Mouse (Mus musculus) lung, postnatal 0 days (tissue): ENCODE results near the gene Enah. TPM values are rescaled to one million over a fixed set of nuclear protein-coding genes. Genes with fewer than 3 reads are reported as not detected.
A peak's percentile ranks its signal among the peaks of the same experiment; 100 is the strongest.

Experiments used
- ATAC-seq: fragments of 200-750 bp; cut with Nextera tagmentation; 2 replicates; pipeline ENCODE4 v1.8.0; 2017; ENCODE audit warnings: moderate library complexity
- DNase-seq: peaks from one replicate; pipeline ENCODE4 v3.0.0-alpha.2; 2016; ENCODE audit warnings: low spot score
- H3K27ac ChIP-seq: fragments of 300-500 bp; sonication (generic); 2 replicates; pipeline ENCODE4 v1.5.1; 2014; ENCODE audit warnings: antibody characterized with exemption, mild to moderate bottlenecking, low read length, mixed read lengths
- H3K27me3 ChIP-seq: fragments of 300-500 bp; sonication (generic); replicated peaks from 2 replicates; pipeline ENCODE4 v1.6.1; 2014; ENCODE audit warnings: low read length, mixed read lengths; ENCODE audit not compliant: insufficient read depth
- H3K36me3 ChIP-seq: fragments of 300-500 bp; sonication (generic); 2 replicates; pipeline ENCODE4 v1.6.1; 2014; ENCODE audit warnings: low read length, mixed read lengths; ENCODE audit not compliant: insufficient read depth
- H3K4me1 ChIP-seq: fragments of 300-500 bp; sonication (generic); 2 replicates; pipeline ENCODE4 v1.6.1; 2014; ENCODE audit warnings: antibody characterized with exemption, low read depth, low read length, mixed read lengths; ENCODE audit not compliant: insufficient read depth
- H3K4me2 ChIP-seq: fragments of 300-500 bp; sonication (generic); replicated peaks from 2 replicates; pipeline ENCODE4 v1.6.1; 2014; ENCODE audit warnings: low read depth, mild to moderate bottlenecking, low read length, moderate library complexity, mixed read lengths
- H3K4me3 ChIP-seq: fragments of 300-500 bp; sonication (generic); 2 replicates; pipeline ENCODE4 v1.5.1; 2014; ENCODE audit warnings: low read depth, low read length
- H3K9ac ChIP-seq: fragments of 300-500 bp; sonication (generic); replicated peaks from 2 replicates; pipeline ENCODE4 v1.6.1; 2014; ENCODE audit warnings: low read depth, mild to moderate bottlenecking
- H3K9me3 ChIP-seq: fragments of 300-500 bp; sonication (generic); 2 replicates; pipeline ENCODE4 v1.6.1; 2016; ENCODE audit warnings: low read length, mixed read lengths
- CTCF ChIP-seq: IDR thresholded peaks from 2 replicates; pipeline ENCODE4 v1.5.1; 2016; ENCODE audit warnings: antibody characterized with exemption, mild to moderate bottlenecking
- EP300 ChIP-seq: IDR thresholded peaks from 2 replicates; pipeline ENCODE4 v1.6.1; 2016; ENCODE audit warnings: antibody characterized with exemption, mild to moderate bottlenecking, control low read depth
- WGBS: fragments of 180-500 bp; shearing (Covaris S2); extraction: QIAGEN DNeasy Blood & Tissue Kit; methylation state at CpG from one replicate; pipeline ENCODE4 v1.1.7; 2014; 5-methylcytosine and 5-hydroxymethylcytosine counted together
- polyA plus RNA-seq: library from polyadenylated mRNA; unstranded; fragments of >200 nt; fragmentation: Nextera tagmentation; extraction: Ambion mirVana; gene quantifications from 2 replicates; pipeline ENCODE4 v1.2.1, GENCODE M21; 2015

The Enah gene
- polyA plus RNA-seq, 1 experiment from 2014 or later, result 8.9 TPM

GRCm38 (mm10) chr1:181854829-181855228 lies 165.0 kb downstream of the Enah start:
- no peaks in the 10 kb centered on the region for H3K36me3 ChIP-seq
- H3K4me3 ChIP-seq, result no peak overlapping the region
- TF ChIP-seq CTCF (no peak), EP300 (no peak)
- no peaks in the 10 kb centered on the region for H3K27me3 ChIP-seq
- no peak overlapping the region for H3K4me2 ChIP-seq
- no peaks in the 10 kb centered on the region for H3K9me3 ChIP-seq
- 96% methylated on average over 2 of the region's 2 CpGs for WGBS
- ATAC-seq, result no peak
- no peak for DNase-seq
- no peak overlapping the region for H3K9ac ChIP-seq
- no peak overlapping the region for H3K27ac ChIP-seq
- H3K4me1 ChIP-seq, result no peaks in the 10 kb centered on the region

GRCm38 (mm10) chr1:181853081-181853736 lies 166.6 kb downstream of the Enah start:
- TF ChIP-seq EP300, result no peak
- no peak for TF ChIP-seq CTCF
- Histone ChIP-seq H3K27ac (peak overlapping the region; percentile 91), H3K4me3 (peak overlapping the region; percentile 15; the same call in 1 of the 2 replicates), H3K9me3 (no peaks in the 10 kb centered on the region), H3K9ac (peak overlapping the region; percentile 34), H3K27me3 (no peaks in the 10 kb centered on the region), H3K4me2 (peak overlapping the region; percentile 53), H3K36me3 (no peaks in the 10 kb centered on the region), H3K4me1 (no peaks in the 10 kb centered on the region)
- ATAC-seq (peak; percentile 85), DNase-seq (peak; percentile 85)
- 4% methylated on average over 15 of the region's 21 CpGs for WGBS

- peak; percentile 46 for DNase-seq
- H3K9ac ChIP-seq, result peak overlapping the region; percentile 39
- TF ChIP-seq EP300 (0 out of 2 replicates have a peak, but pooled peaks have one; percentile 35), CTCF (no peak)
These were observed 167.3 kb downstream of the Enah start for GRCm38 (mm10) chr1:181852466-181852865.

GRCm38 (mm10) chr1:181851521-181852310 lies 168.1 kb downstream of the Enah start:
- H3K9ac ChIP-seq, result no peak overlapping the region
- DNase-seq (no peak), ATAC-seq (no peak)
- no peaks in the 10 kb centered on the region for H3K36me3 ChIP-seq
- TF ChIP-seq EP300 (no peak), CTCF (no peak)
- no peaks in the 10 kb centered on the region for H3K4me1 ChIP-seq
- H3K27ac ChIP-seq, result peak overlapping the region; percentile 91; the same call in 1 of the 2 replicates
- no peaks in the 10 kb centered on the region for H3K9me3 ChIP-seq
- H3K27me3 ChIP-seq, result no peaks in the 10 kb centered on the region
- peak overlapping the region; percentile 53; the same call in 1 of the 2 replicates for H3K4me2 ChIP-seq
- 62% methylated on average over 12 of the region's 12 CpGs for WGBS
- no peak overlapping the region for H3K4me3 ChIP-seq

More at GRCm38 (mm10) chr1:181852466-181852865, 167.3 kb downstream of the Enah start:
- Histone ChIP-seq H3K36me3 (no peaks in the 10 kb centered on the region), H3K27ac (peak overlapping the region; percentile 91), H3K4me2 (peak overlapping the region; percentile 53), H3K4me1 (no peaks in the 10 kb centered on the region), H3K4me3 (peak overlapping the region; percentile 28), H3K9me3 (no peaks in the 10 kb centered on the region), H3K27me3 (no peaks in the 10 kb centered on the region)
- ATAC-seq, result peak; percentile 60
- WGBS, result 25% methylated on average over 13 of the region's 13 CpGs

GRCm38 (mm10) chr1:181850441-181850840 lies 169.3 kb downstream of the Enah start:
- H3K27ac ChIP-seq, result no peak overlapping the region
- H3K4me2 ChIP-seq, result no peak overlapping the region
- H3K9me3 ChIP-seq, result no peaks in the 10 kb centered on the region
- DNase-seq (no peak), ATAC-seq (no peak)
- H3K9ac ChIP-seq, result no peak overlapping the region
- no peak for TF ChIP-seq CTCF
- no peaks in the 10 kb centered on the region for H3K4me1 ChIP-seq
- 73% methylated on average over 4 of the region's 4 CpGs for whole genome bisulfite sequencing
- H3K4me3 ChIP-seq, result no peak overlapping the region
- H3K27me3 ChIP-seq, result no peaks in the 10 kb centered on the region
- H3K36me3 ChIP-seq, result no peaks in the 10 kb centered on the region

- ATAC-seq (peak; percentile 53), DNase-seq (peak; percentile 49)
- 43% methylated on average over 1 of the region's 1 CpGs for WGBS
- Histone ChIP-seq H3K9ac (no peak overlapping the region), H3K4me3 (no peak overlapping the region), H3K9me3 (no peaks in the 10 kb centered on the region), H3K4me1 (0 out of 2 replicates have a peak, but pooled peaks cover under 1% of the 10 kb centered on the region), H3K27me3 (no peaks in the 10 kb centered on the region), H3K36me3 (no peaks in the 10 kb centered on the region), H3K4me2 (no peak overlapping the region), H3K27ac (no peak overlapping the region)
- TF ChIP-seq EP300 (0 out of 2 replicates have a peak, but pooled peaks have one; percentile 9), CTCF (no peak)
These were observed 171.6 kb downstream of the Enah start for GRCm38 (mm10) chr1:181848210-181848609.
